ENCODE assay signal across 16 mouse cellular contexts in the genomic region with DNA sequence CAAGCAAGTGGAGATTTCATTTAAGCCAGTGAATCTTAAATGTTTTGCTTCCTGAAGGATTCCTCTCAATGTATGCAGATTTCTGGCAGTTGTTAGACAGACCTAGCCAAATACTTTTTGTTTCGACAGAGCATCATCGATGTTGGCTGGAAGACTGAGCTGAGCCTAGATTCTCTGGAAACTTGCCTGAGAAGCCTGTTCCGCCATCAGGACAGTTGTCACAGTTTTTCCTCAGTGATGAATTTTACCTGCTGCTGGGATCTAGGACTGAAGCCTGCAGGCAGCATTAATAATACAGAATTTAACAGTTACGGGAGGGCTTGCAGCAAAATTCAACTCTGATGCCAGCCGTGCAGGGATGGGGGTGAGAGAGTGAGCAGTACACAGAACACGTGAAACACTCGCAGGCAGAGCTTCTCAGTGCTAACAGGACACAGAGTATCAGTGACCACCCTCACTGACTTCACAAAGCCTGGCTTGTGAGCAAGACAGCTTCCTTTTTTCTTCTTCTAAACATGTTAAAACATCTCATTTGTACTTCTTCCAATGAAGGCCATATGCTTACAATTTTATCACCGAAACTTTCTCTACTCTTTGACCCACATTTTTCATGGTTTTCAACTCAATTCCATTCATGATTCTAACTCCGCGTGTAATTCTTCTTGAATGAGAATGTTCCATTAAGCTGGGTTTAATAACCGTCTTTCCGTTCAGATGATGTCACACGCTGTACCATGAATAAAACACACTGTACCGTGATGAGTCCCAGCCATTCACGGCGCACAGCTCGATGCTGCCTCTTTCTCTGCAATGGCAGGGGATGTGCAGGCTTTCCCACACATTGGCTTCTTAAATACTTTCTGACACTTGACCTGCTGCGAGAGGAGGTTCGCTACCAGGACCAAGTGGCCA. TPM values are rescaled to one million over a fixed set of nuclear protein-coding genes. Genes with fewer than 3 reads are reported as not detected.
A peak's percentile ranks its signal among the peaks of the same experiment; 100 is the strongest.
DNase-seq lines count a peak whose midpoint lies in the region; ATAC-seq lines count a peak whose summit lies in the region.
"Had no signal": no experiment of that assay in that cellular context is flagged by ENCODE, and none has a peak within 500 bp of the region (broad histone marks: within the 10 kb centered on the region; RNA-seq: fewer than 3 reads in every experiment).

No protein-coding gene starts in this region.

- ATAC-seq in cerebellum, adult (ENCODE audit: insufficient number of reproducible peaks, low FRiP score, low TSS enrichment), result no peak
- no peak for ATAC-seq in limb, embryonic 13.5 days (ENCODE audit: low FRiP score, low read depth)
- peak; percentile 82 for ATAC-seq in embryonic facial prominence, embryonic 14.5 days (ENCODE audit: low read depth)
- ATAC-seq in midbrain, embryonic 16.5 days, result peak; percentile 80
- ATAC-seq: hindbrain, postnatal 0 days; liver, postnatal 0 days had no signal

- 73% methylated on average over 19 of the region's 19 CpGs for WGBS in limb, embryonic 13.5 days
- 93% methylated on average over 19 of the region's 19 CpGs for WGBS in limb, embryonic 10.5 days
- 45% methylated on average over 19 of the region's 19 CpGs for WGBS in embryonic facial prominence, embryonic 14.5 days
- WGBS in midbrain, embryonic 16.5 days, result 64% methylated on average over 19 of the region's 19 CpGs

- DNase-seq in cerebellum, postnatal 14 days, result peak; percentile 15 to 18
- DNase-seq in limb, embryonic 10.5 days (ENCODE audit: low spot score), result no peak
- DNase-seq in embryonic facial prominence, embryonic 14.5 days (ENCODE audit: low spot score), result peak; percentile 85
- DNase-seq in heart, adult 8-10 months (ENCODE audit: low spot score), result no peak
- no peak for DNase-seq in kidney, postnatal 4 days
- DNase-seq: cerebellum, adult 18-20 months; embryo, embryonic 11 days; heart, postnatal 10 days; kidney, adult 2 months; liver, postnatal 0 days; thymus, postnatal 25 days had no signal

- peaks cover 4% of the 10 kb centered on the region; the same call in 1 of the 2 replicates for H3K4me1 ChIP-seq in limb, embryonic 13.5 days
- peaks cover 3% of the 10 kb centered on the region; the same call in 1 of the 2 replicates for H3K4me1 ChIP-seq in limb, embryonic 10.5 days
- 0 out of 2 replicates have a peak, but pooled peaks cover 3% of the 10 kb centered on the region for H3K4me1 ChIP-seq in embryonic facial prominence, embryonic 14.5 days (ENCODE audit: control insufficient read depth, insufficient read depth, low read length)
- no peaks in the 10 kb centered on the region for H3K4me1 ChIP-seq in midbrain, embryonic 16.5 days (ENCODE audit: control insufficient read depth, insufficient read depth, low read length)

- H3K36me3 ChIP-seq in limb, embryonic 13.5 days, result no peaks in the 10 kb centered on the region
- H3K36me3 ChIP-seq in limb, embryonic 10.5 days, result no peaks in the 10 kb centered on the region
- no peaks in the 10 kb centered on the region for H3K36me3 ChIP-seq in embryonic facial prominence, embryonic 14.5 days (ENCODE audit: control insufficient read depth, insufficient read depth, low read length)
- H3K36me3 ChIP-seq in midbrain, embryonic 16.5 days (ENCODE audit: control insufficient read depth, insufficient read depth, low read length), result no peaks in the 10 kb centered on the region

- 0 out of 2 replicates have a peak overlapping the region, but pooled peaks have one; percentile 25 for H3K9ac ChIP-seq in limb, embryonic 13.5 days
- 0 out of 2 replicates have a peak overlapping the region, but pooled peaks have one; percentile 2 for H3K9ac ChIP-seq in embryonic facial prominence, embryonic 14.5 days (ENCODE audit: low read depth, low read length)
- no peak overlapping the region for H3K9ac ChIP-seq in midbrain, embryonic 16.5 days (ENCODE audit: low read depth, low read length)
- H3K9ac ChIP-seq: liver, postnatal 0 days had no signal

- H3K9me3 ChIP-seq in limb, embryonic 13.5 days, result no peaks in the 10 kb centered on the region
- H3K9me3 ChIP-seq in limb, embryonic 10.5 days (replicated peaks), result no peaks in the 10 kb centered on the region
- no peaks in the 10 kb centered on the region for H3K9me3 ChIP-seq in embryonic facial prominence, embryonic 14.5 days (ENCODE audit: control insufficient read depth, low read length)
- no peaks in the 10 kb centered on the region for H3K9me3 ChIP-seq in midbrain, embryonic 16.5 days (replicated peaks; ENCODE audit: control insufficient read depth, low read length, poor library complexity, severe bottlenecking)

- H3K4me2 ChIP-seq in limb, embryonic 13.5 days (replicated peaks), result no peak overlapping the region
- H3K4me2 ChIP-seq in embryonic facial prominence, embryonic 14.5 days (ENCODE audit: low read depth, low read length), result peak overlapping the region; percentile 35
- no peak overlapping the region for H3K4me2 ChIP-seq in midbrain, embryonic 16.5 days (ENCODE audit: low read length)

- peaks cover 17% of the 10 kb centered on the region; the same call in 1 of the 2 replicates for H3K27me3 ChIP-seq in limb, embryonic 13.5 days
- peaks cover 9% of the 10 kb centered on the region; the same call in 1 of the 2 replicates for H3K27me3 ChIP-seq in limb, embryonic 10.5 days (ENCODE audit: low read depth, poor library complexity, severe bottlenecking)
- H3K27me3 ChIP-seq in embryonic facial prominence, embryonic 14.5 days (replicated peaks; ENCODE audit: control insufficient read depth, insufficient read depth, low read length), result peaks cover 9% of the 10 kb centered on the region
- H3K27me3 ChIP-seq in midbrain, embryonic 16.5 days (ENCODE audit: control insufficient read depth, insufficient read depth, low read depth, low read length), result peaks cover 2% of the 10 kb centered on the region; the same call in 1 of the 2 replicates

- H3K27ac ChIP-seq in limb, embryonic 13.5 days, result no peak overlapping the region
- no peak overlapping the region for H3K27ac ChIP-seq in limb, embryonic 10.5 days
- peak overlapping the region; percentile 70 for H3K27ac ChIP-seq in embryonic facial prominence, embryonic 14.5 days (replicated peaks; ENCODE audit: low read depth, low read length)
- H3K27ac ChIP-seq in midbrain, embryonic 16.5 days (ENCODE audit: low read length), result no peak overlapping the region
- H3K27ac ChIP-seq: hindbrain, postnatal 0 days; macrophage had no signal

- no peak overlapping the region for H3K4me3 ChIP-seq in limb, embryonic 13.5 days
- H3K4me3 ChIP-seq in limb, embryonic 10.5 days, result no peak overlapping the region
- H3K4me3 ChIP-seq in embryonic facial prominence, embryonic 14.5 days (ENCODE audit: low read depth, low read length), result no peak overlapping the region
- no peak overlapping the region for H3K4me3 ChIP-seq in midbrain, embryonic 16.5 days (ENCODE audit: low read depth, low read length)

RNA-seq across cellular contexts. Expression of a gene that starts 6.0 kb away (rescaled TPM):
- 4.1 and 6.1 TPM in 2 replicates for polyA plus RNA-seq in limb, embryonic 13.5 days (2015; fragmentation: Nextera tagmentation; extraction: Ambion mirVana)
- polyA plus RNA-seq in limb, embryonic 10.5 days (2016; fragmentation: Nextera tagmentation; extraction: Ambion mirVana), result 2.4 and 2.5 TPM in 2 replicates
- polyA plus RNA-seq in embryonic facial prominence, embryonic 14.5 days (2014; fragmentation: Nextera tagmentation; extraction: Ambion mirVana), result 9.9 and 10.0 TPM in 2 replicates
- 0.66 and 0.69 TPM in 2 replicates for polyA plus RNA-seq in midbrain, embryonic 16.5 days (2015; fragmentation: Nextera tagmentation; extraction: Ambion mirVana)
- total RNA-seq in heart, adult 8-10 months (2022), result 10 to 100 TPM; 53.4 to 63.8 (median 55.9) TPM
- polyA plus RNA-seq: macrophage had no signal

Comparison
In these comparisons a context has a peak if more than half of its experiments do, and no peak if none do; other contexts are left out.
1. DNase-seq: peak in cerebellum, postnatal 14 days (2 of 2) and embryonic facial prominence, embryonic 14.5 days (single experiment); none in limb, embryonic 10.5 days (single experiment), heart, adult 8-10 months (single experiment) and kidney, postnatal 4 days (0 of 2).
2. ATAC-seq: peak in embryonic facial prominence, embryonic 14.5 days (single experiment) and midbrain, embryonic 16.5 days (single experiment); none in cerebellum, adult (single experiment) and limb, embryonic 13.5 days (single experiment).